Mouse (Mus musculus) thymus, postnatal 36 days (tissue): ENCODE data around the gene Ddx4.

Experiments
- DNase-seq, 2 experiments: peaks; one replicate each; pipeline ENCODE4 v3.0.0; 2022; ENCODE audit warnings: mixed read lengths in 2 of 2

The Ddx4 gene

GRCm38 (mm10) chr13:112652205-112652604, at the start of gene Ddx4:
Gene Ddx4 (minus strand): TSS chr13:112652475.
- DNase-seq = no peak

- no peak for DNase-seq
These were observed 49.0 kb upstream of the Ddx4 start for GRCm38 (mm10) chr13:112701256-112701655.

GRCm38 (mm10) chr13:112695526-112696240, 43.4 kb upstream of the Ddx4 start:
- DNase-seq = no peak

GRCm38 (mm10) chr13:112692870-112693553, 40.7 kb upstream of the Ddx4 start:
- DNase-seq = no peak

- no peak for DNase-seq
These were observed 33.9 kb upstream of the Ddx4 start for GRCm38 (mm10) chr13:112686155-112686554.

GRCm38 (mm10) chr13:112683970-112684369, 31.7 kb upstream of the Ddx4 start:
- DNase-seq = no peak

- DNase-seq = no peak
These were observed 31.0 kb upstream of the Ddx4 start for GRCm38 (mm10) chr13:112683312-112683711.

GRCm38 (mm10) chr13:112678154-112678553, 25.9 kb upstream of the Ddx4 start:
- DNase-seq = peak; percentile 12 to 19

GRCm38 (mm10) chr13:112673899-112674447, 21.7 kb upstream of the Ddx4 start:
- peak; percentile 15 to 20 for DNase-seq

GRCm38 (mm10) chr13:112672797-112673196, 20.5 kb upstream of the Ddx4 start:
- DNase-seq = no peak

GRCm38 (mm10) chr13:112671708-112672107, 19.4 kb upstream of the Ddx4 start:
- no peak for DNase-seq

- no peak for DNase-seq
These were observed 14.9 kb upstream of the Ddx4 start for GRCm38 (mm10) chr13:112667215-112667614.

GRCm38 (mm10) chr13:112666433-112667024, 14.3 kb upstream of the Ddx4 start:
- no peak for DNase-seq

GRCm38 (mm10) chr13:112661687-112662086, 9.4 kb upstream of the Ddx4 start:
- no peak for DNase-seq

- peak; percentile 91 to 96 for DNase-seq
These were observed 8.5 kb upstream of the Ddx4 start, which contains the start of gene Slc38a9 for GRCm38 (mm10) chr13:112660574-112661381. Gene Slc38a9 (plus strand): TSS chr13:112660751.

GRCm38 (mm10) chr13:112659986-112660573, 7.8 kb upstream of the Ddx4 start:
- DNase-seq = no peak

GRCm38 (mm10) chr13:112651183-112651582, 1.1 kb downstream of the Ddx4 start:
- no peak for DNase-seq

GRCm38 (mm10) chr13:112645529-112646186, 6.6 kb downstream of the Ddx4 start:
- DNase-seq = no peak

GRCm38 (mm10) chr13:112644996-112645395, 7.3 kb downstream of the Ddx4 start:
- DNase-seq = no peak

GRCm38 (mm10) chr13:112642897-112643296, 9.4 kb downstream of the Ddx4 start:
- no peak for DNase-seq

- DNase-seq = no peak
These were observed 13.2 kb downstream of the Ddx4 start for GRCm38 (mm10) chr13:112639111-112639510.

GRCm38 (mm10) chr13:112636498-112636897, 15.8 kb downstream of the Ddx4 start:
- no peak for DNase-seq
